Mouse (Mus musculus) 3134 (cell line): Measurements from ENCODE around the gene Spen.

ENCODE experiments used
- DNase-seq: peaks from one replicate; pipeline ENCODE4 v3.0.0-alpha.2; 2011; ENCODE audit warnings: low spot score; ENCODE audit not compliant: insufficient read length; ENCODE audit errors: extremely low read depth

Gene Spen

DNA sequence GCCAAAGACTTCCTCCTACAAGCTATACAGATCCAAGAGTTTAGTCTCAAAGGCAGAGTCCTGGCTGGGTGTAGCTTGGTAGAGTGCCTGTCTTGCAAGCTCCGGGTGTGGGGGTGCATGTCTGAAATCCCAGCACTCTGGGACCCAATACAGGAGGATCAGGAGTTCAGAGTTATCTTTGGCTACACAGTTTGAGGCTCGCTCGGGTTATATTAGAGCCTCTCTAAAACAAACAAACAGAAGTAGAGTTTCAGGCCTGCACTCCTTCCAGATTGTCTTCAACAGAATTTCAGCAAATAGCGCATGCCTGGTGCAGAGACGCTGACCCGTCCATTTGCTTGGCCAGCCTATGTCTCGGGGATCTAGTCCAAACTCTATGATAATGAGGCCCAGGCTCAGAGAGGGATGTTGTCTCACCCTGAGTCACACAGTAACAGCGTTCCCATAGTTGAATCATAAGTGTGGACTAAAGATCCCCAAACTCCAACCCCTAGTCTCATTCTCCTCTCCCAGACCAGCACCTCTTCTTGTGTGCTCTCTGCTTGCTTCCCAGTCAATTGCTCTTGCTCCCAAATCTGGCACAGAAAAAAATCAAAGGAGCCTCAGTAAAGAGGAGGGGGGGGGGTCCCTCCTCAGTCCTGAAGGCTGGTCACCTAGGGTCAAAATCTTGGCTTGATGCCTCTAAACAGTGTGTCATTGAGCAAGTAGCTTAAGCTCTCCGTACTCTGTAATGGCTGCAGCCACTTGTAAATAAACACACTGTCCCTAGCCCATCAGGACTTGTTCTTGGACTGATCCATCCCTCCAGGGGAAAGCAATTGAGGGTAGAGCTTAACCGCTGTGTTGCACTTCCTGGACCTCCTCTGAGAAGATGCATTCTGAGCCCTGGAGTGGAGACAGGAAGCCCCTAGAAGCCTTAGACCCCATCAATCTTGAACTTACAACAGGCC lies 111.3 kb downstream of the Spen start:
- no peak for DNase-seq

DNA sequence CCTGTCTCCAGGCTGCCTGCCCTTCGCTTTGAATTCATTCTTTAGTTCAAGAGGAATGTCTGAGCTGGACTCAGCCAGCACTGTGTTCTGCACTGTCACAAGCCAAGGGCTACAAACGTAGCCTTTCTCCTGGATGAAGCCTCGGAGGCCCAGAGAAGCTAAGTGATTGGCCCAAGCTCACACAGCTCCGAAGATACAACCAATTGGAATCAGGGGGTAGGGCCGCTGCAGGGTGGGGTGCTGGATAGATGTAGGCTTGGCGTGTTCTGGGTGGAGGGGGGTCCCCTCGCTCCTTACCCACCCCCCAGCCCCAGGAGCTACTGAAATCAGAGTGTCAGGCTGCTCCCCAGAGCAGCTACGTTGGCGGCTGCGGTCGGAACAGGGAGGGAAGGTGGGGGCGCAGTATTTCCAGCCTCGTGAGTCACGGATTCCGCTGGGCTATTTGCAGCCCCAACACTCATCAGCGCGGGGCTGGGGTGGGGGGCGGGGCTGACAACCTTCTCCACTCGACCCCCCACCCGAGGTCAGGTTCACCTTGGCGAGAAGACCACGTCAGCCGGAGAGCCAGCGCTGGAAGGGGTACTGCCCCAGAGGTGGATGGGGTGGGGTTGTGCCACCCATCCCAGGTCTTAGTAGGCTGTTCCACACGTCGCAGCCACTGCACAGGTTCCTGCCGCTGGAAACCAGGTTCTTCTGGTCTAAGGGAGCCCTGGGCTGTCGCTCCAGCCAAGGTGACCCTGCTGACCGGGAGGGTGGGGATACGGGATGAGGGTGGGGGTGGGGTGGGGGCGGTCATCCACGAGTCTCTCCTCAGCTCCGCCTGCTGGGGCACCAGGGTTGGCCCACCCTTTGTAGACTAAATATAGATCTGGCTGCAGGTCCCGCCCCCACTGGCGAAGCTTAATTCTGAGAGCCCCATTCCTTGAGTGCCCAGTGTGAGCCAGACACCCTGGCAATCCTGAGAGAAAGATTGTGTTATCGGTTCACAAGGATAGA lies 112.6 kb downstream of the Spen start:
- no peak for DNase-seq

DNA sequence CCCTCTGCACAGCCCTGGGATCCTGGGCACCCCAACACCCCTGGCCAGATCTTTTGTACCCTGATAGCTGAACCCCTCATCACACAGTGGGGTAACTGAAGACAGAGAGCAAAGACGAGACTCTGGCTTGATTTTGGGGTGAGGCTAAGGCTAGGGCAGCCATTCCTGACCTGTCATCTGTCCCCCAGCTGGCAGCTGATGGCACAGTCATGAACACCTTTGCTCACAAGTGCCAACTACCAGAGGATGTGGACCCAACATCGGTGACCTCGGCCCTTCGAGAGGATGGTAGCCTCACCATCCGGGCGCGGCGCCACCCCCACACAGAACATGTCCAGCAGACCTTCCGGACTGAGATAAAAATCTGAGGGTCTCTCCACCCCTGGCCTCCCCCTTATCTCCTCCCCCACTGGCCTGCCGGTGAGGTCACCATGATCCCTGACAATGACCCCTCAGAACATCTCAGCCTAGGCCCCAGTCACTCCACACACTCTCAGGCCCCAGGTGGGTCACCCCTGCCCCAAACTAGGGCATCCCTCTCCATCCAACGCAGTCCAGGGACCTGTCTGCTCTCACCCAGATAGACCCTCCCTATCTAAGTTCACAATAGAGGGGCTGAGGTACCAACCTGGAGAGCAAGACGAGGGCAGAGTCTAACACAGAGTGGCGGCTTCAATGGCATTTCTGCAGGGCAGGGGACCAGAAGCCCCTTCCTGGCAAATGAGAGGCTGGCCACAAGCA lies 114.5 kb downstream of the Spen start:
- no peak for DNase-seq

DNA sequence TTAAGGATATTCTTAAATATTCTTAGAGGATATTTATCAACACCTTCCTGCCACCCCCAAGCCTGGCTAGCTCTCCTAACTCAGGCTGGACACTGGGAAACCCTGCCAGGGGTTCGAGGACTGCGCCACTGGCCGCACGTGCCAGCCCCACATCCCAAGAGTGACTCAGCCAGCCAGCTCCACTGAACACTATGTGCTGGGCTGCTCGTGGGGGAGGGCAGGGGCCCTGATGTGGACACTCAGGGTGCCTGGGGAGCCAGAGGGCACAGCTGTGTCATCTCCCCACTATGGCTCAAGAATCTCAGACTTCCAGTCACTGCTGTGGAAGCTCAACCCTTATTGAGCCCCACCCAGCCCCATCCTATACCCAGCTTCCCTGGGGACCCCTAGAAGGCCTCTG lies 115.1 kb downstream of the Spen start:
- DNase-seq: peak; percentile 29

DNA sequence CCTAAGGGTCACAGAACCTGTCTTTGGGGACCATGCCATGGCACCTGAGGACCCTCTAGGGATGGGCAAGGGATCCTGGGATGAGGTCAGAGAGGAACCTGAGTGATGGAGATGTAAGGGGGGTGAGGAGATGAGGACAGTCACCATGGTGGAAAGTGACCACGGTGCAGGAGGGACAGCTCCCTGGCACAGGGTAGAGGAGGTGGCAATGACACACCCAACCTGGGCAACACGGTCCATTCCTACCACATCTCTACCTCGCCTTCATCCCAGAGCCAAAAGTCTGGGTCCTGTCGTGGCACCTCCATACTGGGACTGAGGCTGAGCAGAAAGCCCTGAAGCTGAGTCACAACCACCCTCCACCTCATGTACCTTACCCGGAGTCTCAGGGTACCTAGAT lies 115.6 kb downstream of the Spen start:
- no peak for DNase-seq

DNA sequence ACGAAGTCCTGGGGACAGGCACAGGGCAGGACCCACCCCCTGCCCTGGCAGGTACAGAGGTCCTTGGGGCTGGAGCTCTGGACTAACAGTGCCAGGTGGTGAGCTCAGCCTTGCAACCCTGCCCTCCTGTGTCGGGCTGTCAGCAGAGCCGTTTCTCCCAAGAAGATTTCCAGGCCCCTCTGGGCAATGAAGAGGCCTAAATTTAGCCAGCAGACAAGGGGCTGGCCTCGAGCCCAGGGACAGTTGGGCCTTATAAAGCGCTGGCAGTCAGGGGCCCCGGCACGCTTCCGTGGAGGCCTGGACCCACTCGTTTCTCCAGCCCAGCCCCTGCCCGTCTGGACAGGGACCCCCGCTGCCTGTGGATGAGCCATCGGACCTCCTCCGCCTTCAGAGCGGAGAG lies 117.0 kb downstream of the Spen start:
- DNase-seq: no peak

DNA sequence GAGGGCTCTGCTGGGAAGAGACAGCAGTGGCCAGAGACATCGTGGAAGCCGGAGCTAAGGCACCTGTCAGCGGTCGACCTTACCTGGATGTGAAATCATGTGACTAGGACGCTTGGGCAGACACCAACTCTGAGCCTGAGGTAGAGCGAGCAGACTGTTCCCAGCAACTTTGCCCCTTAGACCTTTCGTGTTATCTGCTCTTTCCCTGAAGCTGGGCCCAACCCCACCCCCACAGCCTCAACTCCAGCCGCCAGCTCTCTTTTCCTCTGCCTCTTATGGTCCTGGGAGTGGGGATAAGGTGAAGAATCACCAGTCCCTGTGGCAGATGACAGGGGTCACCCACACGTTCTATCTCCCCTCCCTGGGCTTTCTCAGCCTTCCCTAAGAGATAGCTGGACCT lies 117.5 kb downstream of the Spen start:
- DNase-seq: no peak

DNA sequence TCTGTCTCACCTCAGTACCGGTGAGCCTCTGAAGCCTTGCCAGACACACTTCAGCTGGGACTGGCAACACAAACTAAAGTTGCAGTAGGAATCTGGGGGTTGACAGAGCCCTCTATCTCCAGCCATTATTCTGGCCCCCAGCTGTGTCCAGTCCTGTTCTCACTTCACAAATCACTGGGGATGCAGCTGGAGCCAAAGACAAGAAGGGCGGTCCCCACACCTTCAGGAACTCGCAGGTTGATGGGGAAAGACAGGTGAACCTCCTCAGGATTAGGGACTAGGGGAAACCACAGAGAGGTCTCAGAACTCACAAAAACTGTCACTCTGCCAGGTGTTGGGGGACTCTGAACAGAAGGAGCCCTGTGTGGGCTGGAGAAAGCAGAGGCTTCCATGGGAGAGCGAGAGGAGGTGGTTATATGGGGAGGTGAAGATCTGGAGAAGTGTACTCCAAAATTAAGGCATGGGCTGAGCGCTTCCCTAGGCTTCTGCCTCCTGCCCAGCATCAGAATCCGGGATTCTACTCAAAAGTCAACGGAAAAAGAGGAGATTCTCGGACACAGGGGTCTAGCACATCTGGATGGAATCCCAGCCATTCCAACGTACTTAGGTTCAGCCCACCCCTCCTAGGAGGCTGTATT lies 118.1 kb downstream of the Spen start, which contains the start of gene Hspb7:
TSS of gene Hspb7 (plus strand) at position 588 of the 638 bp plus-strand sequence.
- no peak for DNase-seq

DNA sequence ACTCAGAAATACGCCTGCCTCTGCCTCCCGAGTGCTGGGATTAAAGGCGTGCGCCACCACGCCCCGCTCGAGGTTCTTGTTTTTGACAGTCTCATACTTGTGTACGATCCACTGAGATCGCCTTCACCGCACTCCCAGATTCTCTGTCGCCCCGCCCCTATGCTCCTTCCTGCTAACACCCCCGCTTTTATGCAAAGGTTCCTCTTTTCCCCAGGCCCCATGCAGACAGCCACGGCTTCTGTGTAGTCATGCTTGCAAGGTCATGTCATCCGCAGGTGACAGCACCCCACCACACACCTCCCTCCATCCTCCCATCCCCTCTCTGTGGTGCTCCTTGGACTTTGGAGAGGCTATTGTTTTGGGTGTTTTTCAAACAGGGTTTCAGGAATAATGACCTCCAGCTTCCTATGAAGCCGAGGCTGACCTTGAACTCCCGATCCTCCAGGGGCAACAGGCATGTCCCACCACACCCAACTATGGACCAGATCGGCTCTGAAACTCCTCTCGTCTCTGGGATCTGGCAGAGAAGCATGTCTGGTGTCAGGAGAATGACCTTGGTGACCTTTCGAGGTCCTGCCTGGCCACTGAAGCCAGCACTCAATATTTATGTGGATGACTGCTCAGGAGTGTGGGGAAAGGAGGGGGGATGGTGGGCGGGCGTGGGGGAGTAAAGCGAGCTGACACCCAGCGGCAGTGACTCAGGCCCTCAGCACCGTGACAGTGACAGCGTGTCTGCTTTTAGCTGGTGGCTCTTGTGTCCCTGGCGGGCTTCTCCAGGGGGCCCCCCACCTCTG lies 118.8 kb downstream of the Spen start:
- no peak for DNase-seq
